In genomic region chr7:144469908-144470544, GRCm38 (mm10) we compare ENCODE assay signal across 8 mouse cellular contexts. TPM values are rescaled to one million over a fixed set of nuclear protein-coding genes. Genes with fewer than 3 reads are reported as not detected.
DNase-seq lines count a peak whose midpoint lies in the region; ATAC-seq and TF ChIP-seq lines count a peak whose summit lies in the region.

No protein-coding gene starts in this region.

- no peaks in the 10 kb centered on the region for H3K9me3 ChIP-seq in lung, embryonic 14.5 days (ENCODE audit: low read depth, low read length)
- no peaks in the 10 kb centered on the region for H3K9me3 ChIP-seq in embryonic facial prominence, embryonic 10.5 days
- no peaks in the 10 kb centered on the region for H3K9me3 ChIP-seq in hindbrain, embryonic 13.5 days
- no peaks in the 10 kb centered on the region for H3K9me3 ChIP-seq in lung, embryonic 16.5 days (ENCODE audit: control insufficient read depth, low read length)
- H3K9me3 ChIP-seq in stomach, embryonic 16.5 days (replicated peaks; ENCODE audit: control insufficient read depth, low read length): no peaks in the 10 kb centered on the region

- ATAC-seq in lung, embryonic 14.5 days (ENCODE audit: insufficient read depth): peak; percentile 53
- peak; percentile 59 for ATAC-seq in hindbrain, embryonic 13.5 days (ENCODE audit: low FRiP score)
- ATAC-seq in lung, embryonic 16.5 days (ENCODE audit: low read depth): peak; percentile 47
- ATAC-seq in stomach, embryonic 16.5 days (ENCODE audit: insufficient read depth, low FRiP score): peak; percentile 30

- under 1% methylated on average over 31 of the region's 31 CpGs for WGBS in lung, embryonic 14.5 days
- under 1% methylated on average over 31 of the region's 31 CpGs for WGBS in embryonic facial prominence, embryonic 10.5 days
- WGBS in hindbrain, embryonic 13.5 days: under 1% methylated on average over 31 of the region's 31 CpGs
- WGBS in lung, embryonic 16.5 days: under 1% methylated on average over 31 of the region's 31 CpGs
- 2% methylated on average over 31 of the region's 31 CpGs for WGBS in stomach, embryonic 16.5 days

- peak overlapping the region; percentile 79 for H3K4me2 ChIP-seq in lung, embryonic 14.5 days
- H3K4me2 ChIP-seq in hindbrain, embryonic 13.5 days: peak overlapping the region; percentile 94
- H3K4me2 ChIP-seq in lung, embryonic 16.5 days (ENCODE audit: low read depth, low read length): peak overlapping the region; percentile 74
- H3K4me2 ChIP-seq in stomach, embryonic 16.5 days (ENCODE audit: low read depth, low read length): peak overlapping the region; percentile 77

- H3K4me3 ChIP-seq in lung, embryonic 14.5 days (ENCODE audit: low read depth, low read length): peak overlapping the region; percentile 90
- peak overlapping the region; percentile 97 for H3K4me3 ChIP-seq in embryonic facial prominence, embryonic 10.5 days
- H3K4me3 ChIP-seq in hindbrain, embryonic 13.5 days: peak overlapping the region; percentile 91
- H3K4me3 ChIP-seq in lung, embryonic 16.5 days (ENCODE audit: low read length): peak overlapping the region; percentile 88
- peak overlapping the region; percentile 93 for H3K4me3 ChIP-seq in stomach, embryonic 16.5 days (replicated peaks; ENCODE audit: low read length)

- H3K36me3 ChIP-seq in lung, embryonic 14.5 days (ENCODE audit: insufficient read depth): peaks cover 23% of the 10 kb centered on the region
- peaks cover 25% of the 10 kb centered on the region for H3K36me3 ChIP-seq in embryonic facial prominence, embryonic 10.5 days (replicated peaks)
- peaks cover 11% of the 10 kb centered on the region for H3K36me3 ChIP-seq in hindbrain, embryonic 13.5 days
- peaks cover 4% of the 10 kb centered on the region; the same call in 1 of the 2 replicates for H3K36me3 ChIP-seq in lung, embryonic 16.5 days (ENCODE audit: control insufficient read depth, insufficient read depth, low read length)
- no peaks in the 10 kb centered on the region for H3K36me3 ChIP-seq in stomach, embryonic 16.5 days (ENCODE audit: control insufficient read depth, insufficient read depth, low read length)

- TF ChIP-seq CTCF in lung, embryonic 14.5 days (IDR thresholded peaks at IDR 0.05; ENCODE audit: low read depth): no peak

- peak; percentile 54 for DNase-seq in lung, embryonic 14.5 days
- no peak for DNase-seq in lung, postnatal 14 days
- DNase-seq in embryonic facial prominence, embryonic 10.5 days (ENCODE audit: low spot score): peak; percentile 32
- DNase-seq in layer of hippocampus, adult 9-10 months (ENCODE audit: low spot score): no peak
- DNase-seq in thymus, postnatal 10 days (ENCODE audit: low spot score in 2 of 2): no peak

- H3K4me1 ChIP-seq in lung, embryonic 14.5 days (ENCODE audit: insufficient read depth): no peaks in the 10 kb centered on the region
- peaks cover 35% of the 10 kb centered on the region for H3K4me1 ChIP-seq in embryonic facial prominence, embryonic 10.5 days
- H3K4me1 ChIP-seq in hindbrain, embryonic 13.5 days (replicated peaks): peaks cover 27% of the 10 kb centered on the region
- H3K4me1 ChIP-seq in lung, embryonic 16.5 days (replicated peaks; ENCODE audit: control insufficient read depth, insufficient read depth, low read length): peaks cover 14% of the 10 kb centered on the region
- peaks cover 12% of the 10 kb centered on the region for H3K4me1 ChIP-seq in stomach, embryonic 16.5 days (ENCODE audit: control insufficient read depth, insufficient read depth, low read length)

- H3K27ac ChIP-seq in lung, embryonic 14.5 days (ENCODE audit: low read depth): peak overlapping the region; percentile 88
- H3K27ac ChIP-seq in embryonic facial prominence, embryonic 10.5 days (replicated peaks): peak overlapping the region; percentile 94
- H3K27ac ChIP-seq in hindbrain, embryonic 13.5 days: peak overlapping the region; percentile 90
- peak overlapping the region; percentile 86 for H3K27ac ChIP-seq in lung, embryonic 16.5 days (ENCODE audit: low read length)
- H3K27ac ChIP-seq in stomach, embryonic 16.5 days (ENCODE audit: low read length): peak overlapping the region; percentile 96

- no peaks in the 10 kb centered on the region for H3K27me3 ChIP-seq in lung, embryonic 14.5 days (ENCODE audit: insufficient read depth, low read length)
- no peaks in the 10 kb centered on the region for H3K27me3 ChIP-seq in embryonic facial prominence, embryonic 10.5 days (replicated peaks; ENCODE audit: low read depth, poor library complexity, severe bottlenecking)
- no peaks in the 10 kb centered on the region for H3K27me3 ChIP-seq in hindbrain, embryonic 13.5 days
- H3K27me3 ChIP-seq in lung, embryonic 16.5 days (ENCODE audit: control insufficient read depth, insufficient read depth, low read depth, low read length): no peaks in the 10 kb centered on the region
- no peaks in the 10 kb centered on the region for H3K27me3 ChIP-seq in stomach, embryonic 16.5 days (ENCODE audit: control insufficient read depth, insufficient read depth, low read length)

- H3K9ac ChIP-seq in lung, embryonic 14.5 days: peak overlapping the region; percentile 96
- peak overlapping the region; percentile 98 for H3K9ac ChIP-seq in hindbrain, embryonic 13.5 days
- peak overlapping the region; percentile 97 for H3K9ac ChIP-seq in lung, embryonic 16.5 days (ENCODE audit: low read length)
- peak overlapping the region; percentile 98 for H3K9ac ChIP-seq in stomach, embryonic 16.5 days (ENCODE audit: low read length)

RNA-seq across cellular contexts. Expression of gene Cttn, which starts 0.8 kb away (rescaled TPM):
- 161 and 170 TPM in 2 replicates for polyA plus RNA-seq in lung, embryonic 14.5 days (2014; fragmentation: Nextera tagmentation; extraction: Ambion mirVana)
- polyA plus RNA-seq in embryonic facial prominence, embryonic 10.5 days (2016; fragmentation: Nextera tagmentation; extraction: Ambion mirVana): 196 and 200 TPM in 2 replicates
- 181 and 185 TPM in 2 replicates for polyA plus RNA-seq in hindbrain, embryonic 13.5 days (2015; fragmentation: Nextera tagmentation; extraction: Ambion mirVana)
- 177 and 178 TPM in 2 replicates for polyA plus RNA-seq in lung, embryonic 16.5 days (2015; fragmentation: Nextera tagmentation; extraction: Ambion mirVana)
- 184 and 228 TPM in 2 replicates for polyA plus RNA-seq in stomach, embryonic 16.5 days (2015; fragmentation: Nextera tagmentation; extraction: Ambion mirVana)

Comparison
In these comparisons a context has a peak if more than half of its experiments do, and no peak if none do; other contexts are left out.
1. DNase-seq: peak in lung, embryonic 14.5 days (single experiment) and embryonic facial prominence, embryonic 10.5 days (single experiment); none in lung, postnatal 14 days (single experiment), layer of hippocampus, adult 9-10 months (single experiment) and thymus, postnatal 10 days (0 of 2).
2. Peak in every context shown above with its lines, with median percentiles within 50 percentile points of each other: ATAC-seq, H3K27ac ChIP-seq, H3K4me2 ChIP-seq, H3K4me3 ChIP-seq and H3K9ac ChIP-seq.